Mouse (Mus musculus): ENCODE measurements around the gene Cox4i1. TPM values are rescaled to one million over a fixed set of nuclear protein-coding genes. Genes with fewer than 3 reads are reported as not detected.

Gene Cox4i1
- polyA plus RNA-seq, 1 experiment from 2014 or later, result 2,086 TPM

DNA sequence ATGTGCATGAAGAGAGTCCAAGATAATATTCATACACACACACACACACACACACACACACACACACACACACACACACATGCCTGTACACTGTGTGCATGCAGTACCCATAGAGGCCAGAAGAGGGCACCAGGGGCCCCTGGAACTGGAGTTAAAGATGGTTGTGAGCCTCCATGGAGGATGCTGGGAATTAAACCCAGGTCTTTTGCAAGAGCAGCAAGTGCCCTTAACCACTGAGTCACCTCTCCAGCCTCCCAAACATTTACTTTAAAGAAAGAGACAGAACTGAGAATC is 29.9 kb downstream of the Cox4i1 start:
- Histone ChIP-seq H3K4me1 (replicated peaks; ENCODE audit: insufficient read depth, low read length) (peaks cover 13% of the 10 kb centered on the region; the same call in 1 of the 2 replicates), H3K27ac (peak overlapping the region; percentile 25; the same call in 1 of the 2 replicates)
- TF ChIP-seq CTCF (IDR thresholded peaks at IDR 0.05; ENCODE audit: low read depth), result peak; percentile 59

GRCm38 (mm10) chr8:120698426-120698825 is 30.4 kb downstream of the Cox4i1 start:
- peaks cover 13% of the 10 kb centered on the region; the same call in 1 of the 2 replicates for H3K4me1 ChIP-seq (replicated peaks; ENCODE audit: insufficient read depth, low read length)

More for the DNA sequence above, 29.9 kb downstream of the Cox4i1 start:
- Histone ChIP-seq H3K4me2 (ENCODE audit: low read length) (no peak overlapping the region), H3K27me3 (ENCODE audit: insufficient read depth, low read length) (no peaks in the 10 kb centered on the region), H3K4me3 (replicated peaks; ENCODE audit: low read depth, low read length) (no peak overlapping the region), H3K9ac (ENCODE audit: low read depth, low read length) (no peak overlapping the region), H3K9me3 (replicated peaks; ENCODE audit: low read length) (no peaks in the 10 kb centered on the region), H3K36me3 (ENCODE audit: insufficient read depth, low read length) (no peaks in the 10 kb centered on the region)
- ATAC-seq (replicated peaks; ENCODE audit: low FRiP score, low read depth) (no peak), DNase-seq (ENCODE audit: low spot score) (no peak)

GRCm38 (mm10) chr8:120699079-120699478 is 31.1 kb downstream of the Cox4i1 start:
- H3K36me3 ChIP-seq (ENCODE audit: insufficient read depth, low read length), result no peaks in the 10 kb centered on the region
- no peaks in the 10 kb centered on the region for H3K9me3 ChIP-seq (replicated peaks; ENCODE audit: low read length)
- no peak overlapping the region for H3K4me2 ChIP-seq (ENCODE audit: low read length)
- H3K27ac ChIP-seq, result peak overlapping the region; percentile 66; the same call in 1 of the 2 replicates
- no peak for TF ChIP-seq CTCF (IDR thresholded peaks at IDR 0.05; ENCODE audit: low read depth)
- peaks cover 9% of the 10 kb centered on the region; the same call in 1 of the 2 replicates for H3K4me1 ChIP-seq (replicated peaks; ENCODE audit: insufficient read depth, low read length)
- WGBS, result 57% methylated on average over 6 of the region's 6 CpGs
- DNase-seq (ENCODE audit: low spot score) (no peak), ATAC-seq (replicated peaks; ENCODE audit: low FRiP score, low read depth) (no peak)
- no peak overlapping the region for H3K9ac ChIP-seq (ENCODE audit: low read depth, low read length)
- no peak overlapping the region for H3K4me3 ChIP-seq (replicated peaks; ENCODE audit: low read depth, low read length)
- H3K27me3 ChIP-seq (ENCODE audit: insufficient read depth, low read length), result no peaks in the 10 kb centered on the region

More at GRCm38 (mm10) chr8:120698426-120698825, 30.4 kb downstream of the Cox4i1 start:
- no peak overlapping the region for H3K4me2 ChIP-seq (ENCODE audit: low read length)
- no peak overlapping the region for H3K4me3 ChIP-seq (replicated peaks; ENCODE audit: low read depth, low read length)
- no peak overlapping the region for H3K9ac ChIP-seq (ENCODE audit: low read depth, low read length)
- no peaks in the 10 kb centered on the region for H3K27me3 ChIP-seq (ENCODE audit: insufficient read depth, low read length)
- no peaks in the 10 kb centered on the region for H3K9me3 ChIP-seq (replicated peaks; ENCODE audit: low read length)
- no peak for DNase-seq (ENCODE audit: low spot score)
- ATAC-seq (replicated peaks; ENCODE audit: low FRiP score, low read depth), result no peak
- no peaks in the 10 kb centered on the region for H3K36me3 ChIP-seq (ENCODE audit: insufficient read depth, low read length)
- 69% methylated on average over 7 of the region's 7 CpGs for WGBS
- H3K27ac ChIP-seq, result peak overlapping the region; percentile 66
- TF ChIP-seq CTCF (IDR thresholded peaks at IDR 0.05; ENCODE audit: low read depth), result no peak

- Histone ChIP-seq H3K4me1 (replicated peaks; ENCODE audit: insufficient read depth, low read length) (peaks cover 4% of the 10 kb centered on the region; the same call in 1 of the 2 replicates), H3K4me2 (ENCODE audit: low read length) (no peak overlapping the region), H3K27me3 (ENCODE audit: insufficient read depth, low read length) (no peaks in the 10 kb centered on the region), H3K4me3 (replicated peaks; ENCODE audit: low read depth, low read length) (no peak overlapping the region), H3K36me3 (ENCODE audit: insufficient read depth, low read length) (no peaks in the 10 kb centered on the region), H3K27ac (peak overlapping the region; percentile 43; the same call in 1 of the 2 replicates), H3K9ac (ENCODE audit: low read depth, low read length) (no peak overlapping the region), H3K9me3 (replicated peaks; ENCODE audit: low read length) (no peaks in the 10 kb centered on the region)
- no peak for TF ChIP-seq CTCF (IDR thresholded peaks at IDR 0.05; ENCODE audit: low read depth)
- WGBS, result 36% methylated on average over 2 of the region's 2 CpGs
- ATAC-seq (replicated peaks; ENCODE audit: low FRiP score, low read depth) (no peak), DNase-seq (ENCODE audit: low spot score) (peak; percentile 57)
Observed at GRCm38 (mm10) chr8:120699565-120699964, 31.5 kb downstream of the Cox4i1 start.

DNA sequence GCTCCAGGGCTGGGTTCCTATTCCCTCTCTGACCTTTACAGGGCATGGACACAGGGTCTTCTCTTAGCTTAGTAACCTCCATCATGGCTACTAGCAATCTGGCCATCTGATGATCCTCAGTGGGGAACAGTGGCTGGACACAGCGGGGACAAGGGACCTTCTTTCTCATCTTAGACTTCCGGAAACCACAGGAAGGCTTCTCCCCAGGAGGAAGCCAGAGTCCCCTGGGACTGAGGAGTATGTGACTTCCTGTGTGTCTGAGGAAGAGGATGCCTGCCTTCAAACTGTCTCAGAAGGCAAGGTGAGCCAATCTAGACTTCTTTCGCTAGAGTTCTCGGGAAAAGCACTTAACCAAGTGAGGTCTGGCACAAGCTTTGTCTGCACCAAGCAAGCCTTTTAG is 32.0 kb downstream of the Cox4i1 start:
- Histone ChIP-seq H3K4me1 (replicated peaks; ENCODE audit: insufficient read depth, low read length) (peaks cover 3% of the 10 kb centered on the region; the same call in 1 of the 2 replicates), H3K4me3 (replicated peaks; ENCODE audit: low read depth, low read length) (no peak overlapping the region), H3K27ac (peak overlapping the region; percentile 43; the same call in 1 of the 2 replicates), H3K4me2 (ENCODE audit: low read length) (no peak overlapping the region), H3K9ac (ENCODE audit: low read depth, low read length) (no peak overlapping the region), H3K36me3 (ENCODE audit: insufficient read depth, low read length) (no peaks in the 10 kb centered on the region), H3K27me3 (ENCODE audit: insufficient read depth, low read length) (no peaks in the 10 kb centered on the region), H3K9me3 (replicated peaks; ENCODE audit: low read length) (no peaks in the 10 kb centered on the region)
- TF ChIP-seq CTCF (IDR thresholded peaks at IDR 0.05; ENCODE audit: low read depth), result no peak
- DNase-seq (ENCODE audit: low spot score) (no peak), ATAC-seq (replicated peaks; ENCODE audit: low FRiP score, low read depth) (no peak)
- 69% methylated on average over 4 of the region's 4 CpGs for WGBS

GRCm38 (mm10) chr8:120701758-120702465 is 33.9 kb downstream of the Cox4i1 start:
- no peaks in the 10 kb centered on the region for H3K27me3 ChIP-seq (ENCODE audit: insufficient read depth, low read length)
- H3K4me2 ChIP-seq (ENCODE audit: low read length), result no peak overlapping the region
- WGBS, result 47% methylated on average over 19 of the region's 19 CpGs
- no peaks in the 10 kb centered on the region for H3K9me3 ChIP-seq (replicated peaks; ENCODE audit: low read length)
- no peak for DNase-seq (ENCODE audit: low spot score)
- no peak for TF ChIP-seq CTCF (IDR thresholded peaks at IDR 0.05; ENCODE audit: low read depth)
- 0 out of 2 replicates have a peak, but pooled peaks cover 3% of the 10 kb centered on the region for H3K4me1 ChIP-seq (replicated peaks; ENCODE audit: insufficient read depth, low read length)
- no peak overlapping the region for H3K9ac ChIP-seq (ENCODE audit: low read depth, low read length)
- H3K27ac ChIP-seq, result no peak overlapping the region
- no peak overlapping the region for H3K4me3 ChIP-seq (replicated peaks; ENCODE audit: low read depth, low read length)
- ATAC-seq (replicated peaks; ENCODE audit: low FRiP score, low read depth), result peak; percentile 66; the same call in 1 of the 2 replicates
- no peaks in the 10 kb centered on the region for H3K36me3 ChIP-seq (ENCODE audit: insufficient read depth, low read length)
